Mouse (Mus musculus): Measurements from ENCODE around the gene Mthfr. TPM values are rescaled to one million over a fixed set of nuclear protein-coding genes. Genes with fewer than 3 reads are reported as not detected.

Gene Mthfr
- polyA plus RNA-seq, 1 experiment from 2014 or later, result 11.2 TPM

DNA sequence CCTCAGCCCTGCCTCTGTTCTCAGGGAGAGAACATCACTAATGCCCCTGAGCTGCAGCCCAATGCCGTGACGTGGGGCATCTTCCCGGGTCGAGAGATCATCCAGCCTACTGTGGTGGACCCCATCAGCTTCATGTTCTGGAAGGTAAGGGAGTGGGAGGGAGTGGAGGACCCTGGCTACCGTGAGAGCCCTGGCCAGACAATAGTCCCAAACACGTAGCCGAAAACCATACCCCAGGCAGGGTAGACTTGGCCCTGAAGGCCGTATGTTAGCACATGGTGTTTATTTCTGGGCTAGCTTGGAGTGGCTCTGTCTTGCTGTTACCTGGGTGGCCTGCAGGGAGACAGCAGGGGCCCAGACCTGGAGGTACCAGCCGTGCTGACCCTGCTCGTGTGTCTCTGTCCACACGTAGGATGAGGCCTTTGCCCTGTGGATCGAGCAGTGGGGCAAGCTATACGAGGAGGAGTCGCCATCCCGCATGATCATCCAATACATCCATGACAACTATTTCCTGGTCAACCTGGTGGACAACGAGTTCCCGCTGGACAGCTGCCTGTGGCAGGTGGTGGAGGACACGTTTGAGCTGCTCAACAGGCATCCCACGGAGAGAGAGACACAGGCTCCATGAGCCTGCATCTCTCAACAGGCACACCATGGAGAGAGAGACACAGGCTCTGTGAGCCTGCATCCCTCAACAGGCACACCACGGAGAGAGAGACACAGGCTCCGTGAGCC, 16.3 kb downstream of the Mthfr start:
- H3K27me3 ChIP-seq, result no peaks in the 10 kb centered on the region
- no peak overlapping the region for H3K4me3 ChIP-seq
- no peak overlapping the region for H3K9ac ChIP-seq
- H3K4me1 ChIP-seq (replicated peaks), result peaks cover 12% of the 10 kb centered on the region
- no peaks in the 10 kb centered on the region for H3K9me3 ChIP-seq (replicated peaks)
- no peak overlapping the region for H3K4me2 ChIP-seq
- ATAC-seq (replicated peaks; ENCODE audit: insufficient number of reproducible peaks, insufficient read depth, low FRiP score, low read depth), result no peak
- peaks cover 69% of the 10 kb centered on the region for H3K36me3 ChIP-seq
- no peak overlapping the region for H3K27ac ChIP-seq
- WGBS, result 92% methylated on average over 21 of the region's 21 CpGs

DNA sequence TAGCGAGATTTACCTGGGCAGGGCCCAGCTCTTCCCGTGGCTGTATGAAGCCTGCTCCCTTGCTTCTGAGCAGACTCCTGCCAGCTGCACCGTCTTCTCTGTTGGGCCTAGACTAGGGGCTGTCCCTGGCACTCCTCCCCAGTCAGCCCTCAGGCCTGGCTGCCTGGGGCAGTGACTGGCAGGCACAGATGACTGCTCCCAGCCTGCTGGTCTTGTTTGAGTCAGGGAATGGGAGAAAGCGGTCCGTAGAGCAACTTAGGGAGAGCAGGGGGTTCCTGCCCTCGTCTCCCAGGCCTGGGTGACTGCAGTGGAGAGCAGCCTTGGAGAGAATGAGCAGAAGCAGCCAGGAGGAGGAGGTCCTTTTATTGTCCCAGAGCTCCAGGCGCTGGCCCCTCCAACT, 17.4 kb downstream of the Mthfr start:
- WGBS, result 84% methylated on average over 7 of the region's 7 CpGs
- Histone ChIP-seq H3K36me3 (peaks cover 58% of the 10 kb centered on the region), H3K4me1 (replicated peaks) (peaks cover 15% of the 10 kb centered on the region), H3K9me3 (replicated peaks) (no peaks in the 10 kb centered on the region), H3K27me3 (no peaks in the 10 kb centered on the region), H3K4me2 (no peak overlapping the region), H3K4me3 (no peak overlapping the region), H3K9ac (no peak overlapping the region), H3K27ac (peak overlapping the region; percentile 76)
- no peak for ATAC-seq (replicated peaks; ENCODE audit: insufficient number of reproducible peaks, insufficient read depth, low FRiP score, low read depth)

DNA sequence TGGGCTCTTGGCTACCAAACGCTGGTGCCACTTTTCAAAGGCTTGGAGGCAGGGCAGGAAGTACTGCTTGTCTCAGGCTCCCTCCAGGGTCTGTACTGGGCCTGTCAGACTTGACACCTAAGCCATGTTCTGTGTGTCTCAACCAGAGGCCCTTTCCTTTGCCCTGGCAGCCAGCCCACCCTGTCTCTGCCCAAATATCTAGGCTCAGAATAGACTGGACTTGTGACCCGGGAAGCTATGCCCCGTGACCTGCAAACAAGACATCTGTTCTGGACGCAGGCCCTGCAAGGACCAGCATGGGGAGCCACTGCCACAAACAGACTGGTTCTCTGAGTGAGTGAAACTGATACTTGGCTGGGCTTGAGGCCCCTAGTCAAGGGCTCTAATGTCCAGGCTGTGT, 17.9 kb downstream of the Mthfr start:
- H3K27me3 ChIP-seq, result no peaks in the 10 kb centered on the region
- H3K36me3 ChIP-seq, result peaks cover 52% of the 10 kb centered on the region
- peaks cover 15% of the 10 kb centered on the region for H3K4me1 ChIP-seq (replicated peaks)
- no peak overlapping the region for H3K9ac ChIP-seq
- H3K4me2 ChIP-seq, result no peak overlapping the region
- H3K9me3 ChIP-seq (replicated peaks), result no peaks in the 10 kb centered on the region
- H3K4me3 ChIP-seq, result no peak overlapping the region
- peak overlapping the region; percentile 76 for H3K27ac ChIP-seq
- ATAC-seq (replicated peaks; ENCODE audit: insufficient number of reproducible peaks, insufficient read depth, low FRiP score, low read depth), result peak; percentile 41
- 60% methylated on average over 4 of the region's 4 CpGs for WGBS

DNA sequence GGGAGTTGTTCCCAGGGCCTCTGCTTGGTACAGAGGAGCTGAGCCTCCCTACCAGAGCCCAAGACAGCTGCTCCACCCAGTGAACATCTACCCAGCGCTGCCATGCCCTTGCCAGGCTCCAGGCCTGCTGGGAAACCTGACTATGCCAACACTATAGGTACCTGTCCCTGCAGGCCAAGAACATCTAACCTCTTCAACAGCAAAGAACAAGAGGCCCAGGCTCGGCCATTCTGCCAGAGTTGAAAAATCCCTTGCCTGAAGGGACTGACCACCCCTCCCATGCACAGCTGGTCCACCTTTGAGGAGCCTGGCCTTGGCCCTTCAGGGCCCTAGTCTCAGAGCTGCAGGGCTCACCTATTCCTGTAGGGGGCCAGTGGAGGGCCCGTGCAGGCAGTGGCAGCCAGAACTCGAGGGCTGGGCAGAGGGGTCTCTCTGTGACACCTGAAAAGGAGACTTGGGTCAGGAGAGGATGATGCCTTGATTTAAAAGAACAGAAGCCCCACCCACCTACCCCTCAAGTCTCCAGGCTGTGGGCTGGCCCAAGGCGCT, 18.9 kb downstream of the Mthfr start:
- H3K27ac ChIP-seq, result peak overlapping the region; percentile 76
- ATAC-seq (replicated peaks; ENCODE audit: insufficient number of reproducible peaks, insufficient read depth, low FRiP score, low read depth), result no peak
- WGBS, result 57% methylated on average over 5 of the region's 5 CpGs
- H3K4me1 ChIP-seq (replicated peaks), result peaks cover 15% of the 10 kb centered on the region
- no peak overlapping the region for H3K4me2 ChIP-seq
- peaks cover 43% of the 10 kb centered on the region for H3K36me3 ChIP-seq
- no peak overlapping the region for H3K4me3 ChIP-seq
- H3K9me3 ChIP-seq (replicated peaks), result no peaks in the 10 kb centered on the region
- no peak overlapping the region for H3K9ac ChIP-seq
- no peaks in the 10 kb centered on the region for H3K27me3 ChIP-seq

DNA sequence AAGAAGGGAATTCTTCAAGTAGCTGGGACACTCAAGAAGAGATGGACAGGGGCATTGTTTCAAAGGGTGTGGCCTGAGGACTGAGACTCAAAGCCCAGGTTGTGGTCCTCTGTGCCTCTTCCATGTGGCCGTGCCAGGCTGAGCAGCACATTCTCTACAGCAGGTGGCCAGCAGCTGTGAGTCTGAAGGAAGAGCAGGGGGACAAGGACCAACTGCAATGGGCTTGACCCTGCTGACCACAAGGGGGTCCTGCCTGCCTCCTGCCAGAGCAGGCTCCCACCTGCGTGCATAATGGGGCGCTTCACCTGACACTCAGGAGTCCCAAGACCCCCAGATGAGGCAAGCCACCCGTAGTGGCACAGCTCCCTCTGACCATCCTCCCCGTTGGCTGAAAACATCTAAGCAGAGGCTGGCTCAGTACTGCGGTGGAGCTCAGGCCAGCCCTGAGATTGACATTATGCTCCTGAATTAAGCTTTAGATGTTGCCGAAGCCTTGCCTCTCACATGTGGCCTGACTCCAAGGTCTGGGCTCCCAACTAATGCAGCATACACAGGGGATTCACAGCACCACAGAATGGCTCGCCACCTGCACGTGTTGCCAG, 19.4 kb downstream of the Mthfr start:
- Histone ChIP-seq H3K9me3 (replicated peaks) (no peaks in the 10 kb centered on the region), H3K9ac (no peak overlapping the region), H3K4me3 (no peak overlapping the region), H3K4me1 (replicated peaks) (peaks cover 15% of the 10 kb centered on the region), H3K27me3 (no peaks in the 10 kb centered on the region), H3K36me3 (peaks cover 37% of the 10 kb centered on the region), H3K4me2 (no peak overlapping the region), H3K27ac (no peak overlapping the region)
- ATAC-seq (replicated peaks; ENCODE audit: insufficient number of reproducible peaks, insufficient read depth, low FRiP score, low read depth), result no peak
- 84% methylated on average over 9 of the region's 9 CpGs for WGBS

DNA sequence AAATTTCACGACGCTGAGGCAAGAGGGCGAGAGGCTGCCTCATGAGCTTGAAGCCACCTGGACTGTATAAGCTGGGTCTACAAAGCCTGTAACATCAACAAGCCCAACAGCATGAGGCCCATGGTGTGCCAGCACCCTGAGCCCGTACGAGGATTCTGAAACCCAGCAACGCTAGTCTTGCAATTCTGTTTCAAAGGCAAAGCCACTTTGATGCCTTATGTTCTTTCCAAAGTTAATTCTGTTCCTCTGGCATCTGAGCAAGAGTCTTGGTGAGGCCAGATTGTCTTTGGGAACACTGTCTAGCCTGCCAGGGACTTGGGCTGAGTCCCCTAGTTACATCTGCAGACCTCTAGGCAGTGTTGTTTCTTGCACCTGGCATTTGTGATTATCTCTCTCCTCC, 20.1 kb downstream of the Mthfr start:
- WGBS, result 90% methylated on average over 6 of the region's 6 CpGs
- Histone ChIP-seq H3K4me1 (replicated peaks) (peaks cover 15% of the 10 kb centered on the region), H3K4me2 (no peak overlapping the region), H3K27ac (no peak overlapping the region), H3K9ac (no peak overlapping the region), H3K36me3 (peaks cover 31% of the 10 kb centered on the region), H3K27me3 (no peaks in the 10 kb centered on the region), H3K4me3 (no peak overlapping the region), H3K9me3 (replicated peaks) (no peaks in the 10 kb centered on the region)
- ATAC-seq (replicated peaks; ENCODE audit: insufficient number of reproducible peaks, insufficient read depth, low FRiP score, low read depth), result no peak

DNA sequence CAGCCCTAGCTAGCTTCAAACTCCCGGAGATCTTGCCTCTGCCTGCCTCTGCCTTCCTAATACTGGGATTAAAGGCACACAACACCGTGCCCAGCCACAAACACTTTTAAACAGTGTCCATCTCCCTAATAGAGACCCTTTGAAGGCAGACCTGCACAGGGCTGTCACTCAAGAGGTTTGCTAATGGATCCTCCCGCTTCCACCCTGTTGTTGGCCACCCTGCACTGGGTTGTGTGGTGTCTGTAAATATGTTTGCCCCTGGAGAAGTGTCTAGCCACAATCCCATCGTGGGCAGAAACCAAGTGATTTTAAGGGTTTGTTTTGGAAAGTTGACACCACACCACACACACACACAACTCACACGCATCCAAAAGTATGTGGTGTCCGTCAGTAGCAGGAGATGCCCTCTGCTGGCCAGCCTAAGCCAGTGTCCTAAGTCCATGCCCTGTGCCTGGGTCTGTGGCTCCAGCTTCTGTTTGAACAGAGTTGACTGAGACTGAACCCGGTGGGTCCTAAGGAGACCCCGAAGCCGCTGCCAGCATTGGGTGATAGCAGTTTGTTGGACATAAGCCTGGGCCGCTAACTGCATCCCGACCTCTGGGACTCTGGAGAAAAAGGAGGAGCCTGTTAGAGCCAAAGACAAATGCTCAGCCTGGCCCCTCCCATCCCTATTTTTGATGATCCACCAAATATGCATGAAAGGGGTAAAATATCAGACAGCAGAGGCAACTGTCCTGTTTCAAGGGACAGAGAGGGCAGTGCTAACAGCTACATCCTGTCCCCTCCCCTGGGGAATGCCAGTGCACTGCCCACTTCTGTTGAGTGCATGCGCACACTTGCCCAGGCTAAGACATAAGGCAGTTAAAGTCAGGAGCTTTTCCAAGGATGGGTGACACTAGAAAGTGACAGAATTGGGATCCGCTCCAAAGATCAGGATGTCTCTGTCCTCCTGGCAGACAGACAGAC, 21.5 kb downstream of the Mthfr start:
- H3K27ac ChIP-seq, result no peak overlapping the region
- no peaks in the 10 kb centered on the region for H3K9me3 ChIP-seq (replicated peaks)
- no peak; the same call in 1 of the 2 replicates for ATAC-seq (replicated peaks; ENCODE audit: insufficient number of reproducible peaks, insufficient read depth, low FRiP score, low read depth)
- H3K4me2 ChIP-seq, result no peak overlapping the region
- peaks cover 22% of the 10 kb centered on the region for H3K36me3 ChIP-seq
- no peaks in the 10 kb centered on the region for H3K27me3 ChIP-seq
- H3K4me1 ChIP-seq (replicated peaks), result peaks cover 15% of the 10 kb centered on the region
- H3K4me3 ChIP-seq, result no peak overlapping the region
- 45% methylated on average over 13 of the region's 13 CpGs for WGBS
- H3K9ac ChIP-seq, result no peak overlapping the region

DNA sequence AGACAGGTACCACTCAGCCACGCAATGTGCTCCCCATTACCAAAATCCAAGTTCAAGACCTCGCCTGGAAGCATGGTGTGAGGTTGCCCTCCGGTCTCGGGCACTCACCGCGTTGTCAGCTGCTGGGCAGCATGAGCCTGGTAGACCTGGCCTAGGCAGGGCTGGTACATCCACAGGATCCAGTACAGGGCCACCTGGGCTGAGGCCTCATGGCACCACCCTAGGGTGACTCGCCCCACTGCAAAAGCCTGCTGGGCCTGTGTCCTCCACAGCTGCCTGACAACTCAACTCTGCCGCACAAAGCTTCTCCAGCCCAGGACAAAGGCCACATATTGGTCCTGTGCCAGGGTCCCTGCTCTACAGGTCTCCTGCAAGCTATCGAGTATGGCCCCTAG, 22.2 kb downstream of the Mthfr start:
- WGBS, result 86% methylated on average over 9 of the region's 9 CpGs
- Histone ChIP-seq H3K9ac (no peak overlapping the region), H3K4me2 (no peak overlapping the region), H3K4me1 (replicated peaks) (peaks cover 17% of the 10 kb centered on the region), H3K9me3 (replicated peaks) (no peaks in the 10 kb centered on the region), H3K4me3 (no peak overlapping the region), H3K27ac (no peak overlapping the region), H3K27me3 (no peaks in the 10 kb centered on the region), H3K36me3 (peaks cover 15% of the 10 kb centered on the region)
- ATAC-seq (replicated peaks; ENCODE audit: insufficient number of reproducible peaks, insufficient read depth, low FRiP score, low read depth), result no peak

DNA sequence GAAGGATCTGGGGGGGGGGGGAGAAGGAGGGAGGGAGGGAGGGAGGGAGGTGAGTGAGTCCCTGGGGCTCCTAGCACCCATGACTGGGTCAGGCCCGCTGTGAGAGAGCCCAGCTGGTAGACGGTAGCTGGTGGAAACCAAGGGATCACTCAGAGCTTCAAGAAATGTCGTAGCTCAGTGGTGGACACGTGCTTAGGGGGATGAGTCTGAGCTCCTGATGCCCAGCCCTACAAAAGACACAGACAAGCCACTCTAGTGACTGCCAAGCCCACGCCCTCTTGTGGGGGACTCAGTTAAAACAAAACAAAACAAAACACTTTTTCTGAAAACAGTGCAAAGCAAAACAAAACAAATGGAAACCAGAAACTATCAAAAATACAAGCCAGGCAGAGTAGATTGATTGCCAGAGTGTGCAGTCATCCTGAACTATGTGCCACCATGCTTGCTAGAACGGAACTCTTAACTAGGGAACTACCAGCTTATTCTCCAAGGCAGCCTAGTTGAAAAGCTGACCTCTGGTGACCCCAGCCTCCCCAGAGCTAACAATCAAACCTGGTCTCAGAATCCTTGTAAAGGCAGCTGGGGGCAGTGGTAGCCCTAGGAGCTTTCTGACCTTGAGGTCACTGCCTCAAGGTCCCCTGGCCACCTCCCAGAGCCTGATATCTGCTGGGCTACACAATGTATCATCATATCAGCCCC, 27.0 kb downstream of the Mthfr start:
- no peak for ATAC-seq (replicated peaks; ENCODE audit: insufficient number of reproducible peaks, insufficient read depth, low FRiP score, low read depth)
- Histone ChIP-seq H3K27ac (no peak overlapping the region), H3K9me3 (replicated peaks) (no peaks in the 10 kb centered on the region), H3K36me3 (no peaks in the 10 kb centered on the region), H3K4me2 (no peak overlapping the region), H3K27me3 (no peaks in the 10 kb centered on the region), H3K9ac (no peak overlapping the region), H3K4me1 (replicated peaks) (peaks cover 12% of the 10 kb centered on the region), H3K4me3 (no peak overlapping the region)
- WGBS, result 56% methylated on average over 6 of the region's 6 CpGs

DNA sequence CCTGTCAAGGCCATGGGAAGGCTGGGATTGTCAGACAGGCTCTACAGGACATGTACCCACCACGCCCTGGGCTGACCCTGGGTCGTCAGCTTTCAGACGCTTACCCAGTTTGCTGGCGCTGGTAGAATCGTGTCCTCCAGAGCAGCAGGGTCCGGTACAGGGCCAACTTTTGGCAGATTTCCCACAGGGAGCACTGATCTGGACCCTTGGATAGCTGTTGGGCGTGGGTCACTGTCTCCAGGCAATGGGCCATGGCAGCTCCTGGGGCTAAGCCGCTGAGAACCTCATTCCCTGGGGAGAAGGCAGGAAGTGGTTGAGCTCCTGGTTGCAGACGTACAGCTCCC, 27.5 kb downstream of the Mthfr start:
- Histone ChIP-seq H3K4me1 (replicated peaks) (peaks cover 12% of the 10 kb centered on the region), H3K9me3 (replicated peaks) (no peaks in the 10 kb centered on the region), H3K4me3 (no peak overlapping the region), H3K36me3 (no peaks in the 10 kb centered on the region), H3K27me3 (no peaks in the 10 kb centered on the region), H3K9ac (no peak overlapping the region), H3K4me2 (no peak overlapping the region), H3K27ac (no peak overlapping the region)
- ATAC-seq (replicated peaks; ENCODE audit: insufficient number of reproducible peaks, insufficient read depth, low FRiP score, low read depth), result no peak; the same call in 1 of the 2 replicates
- 43% methylated on average over 9 of the region's 9 CpGs for WGBS

DNA sequence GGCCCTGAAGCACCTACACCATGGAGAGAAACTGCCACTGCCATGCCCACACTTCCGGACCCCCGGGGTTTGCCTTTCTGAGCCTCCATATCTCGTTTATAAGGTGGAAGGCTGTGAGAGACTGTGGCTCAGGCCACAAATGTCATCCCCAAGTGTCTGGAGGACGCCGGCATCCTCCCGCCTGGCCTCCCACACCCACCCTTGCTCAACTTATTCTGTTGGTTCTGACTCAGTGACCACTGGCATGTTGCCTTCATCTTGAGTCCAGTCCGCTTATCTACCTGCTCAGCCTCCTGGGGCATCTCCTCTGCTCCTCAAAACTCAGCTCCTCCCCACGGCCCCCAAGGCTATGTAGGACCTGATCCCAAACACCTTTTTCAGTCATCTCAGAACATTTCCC, 28.5 kb downstream of the Mthfr start:
- WGBS, result 84% methylated on average over 8 of the region's 8 CpGs
- Histone ChIP-seq H3K4me3 (no peak overlapping the region), H3K36me3 (no peaks in the 10 kb centered on the region), H3K4me2 (no peak overlapping the region), H3K4me1 (replicated peaks) (peaks cover 12% of the 10 kb centered on the region), H3K27ac (no peak overlapping the region), H3K9ac (no peak overlapping the region), H3K27me3 (no peaks in the 10 kb centered on the region), H3K9me3 (replicated peaks) (no peaks in the 10 kb centered on the region)
- ATAC-seq (replicated peaks; ENCODE audit: insufficient number of reproducible peaks, insufficient read depth, low FRiP score, low read depth), result no peak
